Mouse (Mus musculus) olfactory bulb, adult 2 months (tissue): ENCODE measurements around the gene Olfr341.

ENCODE experiments used
- CTCF ChIP-seq: fragments of 200-500 bp; IDR thresholded peaks from 2 replicates; pipeline ENCODE4 v1.5.1; 2012; ENCODE audit warnings: low read depth, mild to moderate bottlenecking, low read length, moderate library complexity; ENCODE audit not compliant: insufficient read depth
- POLR2A ChIP-seq: fragments of 200-500 bp; IDR thresholded peaks from 2 replicates; pipeline ENCODE4 v1.6.1; 2012; ENCODE audit warnings: mild to moderate bottlenecking, low read depth, low read length, moderate library complexity; ENCODE audit not compliant: insufficient read depth

- TF ChIP-seq CTCF: no peak
- no peak for TF ChIP-seq POLR2A
Observed at GRCm38 (mm10) chr2:36482368-36482767, at the start of gene Olfr341.
